ENCODE assay signal across 17 mouse cellular contexts in genomic region chr1:132628599-132628998, GRCm38 (mm10).
"Had no signal": no experiment of that assay in that cellular context is flagged by ENCODE, and none has a peak within 500 bp of the region (broad histone marks: within the 10 kb centered on the region; RNA-seq: fewer than 3 reads in every experiment).

No protein-coding gene starts in this region.

- H3K9ac ChIP-seq: lung, embryonic 15.5 days; midbrain, embryonic 13.5 days; midbrain, embryonic 15.5 days; neural tube, embryonic 12.5 days; stomach, embryonic 15.5 days had no signal

- H3K36me3 ChIP-seq: lung, embryonic 15.5 days; stomach, embryonic 15.5 days had no signal

- H3K4me2 ChIP-seq: lung, embryonic 15.5 days; midbrain, embryonic 11.5 days; midbrain, embryonic 13.5 days; midbrain, embryonic 15.5 days; neural tube, embryonic 12.5 days; stomach, embryonic 15.5 days had no signal

- H3K9me3 ChIP-seq: lung, embryonic 15.5 days; megakaryocyte, embryonic 14.5 days; midbrain, embryonic 13.5 days; midbrain, embryonic 15.5 days; neural tube, embryonic 12.5 days; stomach, embryonic 15.5 days had no signal

- H3K4me3 ChIP-seq: lung, embryonic 15.5 days; megakaryocyte, embryonic 14.5 days; midbrain, embryonic 13.5 days; midbrain, embryonic 15.5 days; neural tube, embryonic 12.5 days; stomach, embryonic 15.5 days had no signal

- H3K4me1 ChIP-seq: lung, embryonic 15.5 days; megakaryocyte, embryonic 14.5 days; stomach, embryonic 15.5 days had no signal

- DNase-seq: lung, adult 2 months; lung, postnatal 14 days; lung, postnatal 36 days; right cerebral cortex, postnatal 14 days; thymus, adult 2 months; thymus, postnatal 25 days; thymus, postnatal 4 days had no signal

- H3K27ac ChIP-seq: lung, embryonic 15.5 days; macrophage; midbrain, embryonic 13.5 days; midbrain, embryonic 15.5 days; neural tube, embryonic 12.5 days; stomach, embryonic 15.5 days; stomach, postnatal 0 days had no signal

- ATAC-seq: lung, postnatal 0 days; midbrain, embryonic 13.5 days; midbrain, embryonic 15.5 days had no signal

- H3K27me3 ChIP-seq: lung, embryonic 15.5 days; midbrain, embryonic 13.5 days; midbrain, embryonic 15.5 days; neural tube, embryonic 12.5 days; stomach, embryonic 15.5 days had no signal
